Mouse (Mus musculus) forebrain, embryonic 13.5 days (tissue): ENCODE data around the gene Erfe. TPM values are rescaled to one million over a fixed set of nuclear protein-coding genes. Genes with fewer than 3 reads are reported as not detected.
A peak's percentile ranks its signal among the peaks of the same experiment; 100 is the strongest.

Experiments
- ATAC-seq: fragments of 200-750 bp; cut with Nextera tagmentation; 2 replicates; pipeline ENCODE4 v1.8.0; 2017
- H3K27ac ChIP-seq: fragments of 300-500 bp; sonication (generic); 2 replicates; pipeline ENCODE4 v1.5.1; 2015; ENCODE audit warnings: inconsistent platforms, mild to moderate bottlenecking, moderate library complexity
- H3K27me3 ChIP-seq: fragments of 300-500 bp; sonication (generic); 2 replicates; pipeline ENCODE4 v1.6.1; 2015; ENCODE audit warnings: mild to moderate bottlenecking, inconsistent platforms
- H3K36me3 ChIP-seq: fragments of 300-500 bp; sonication (generic); 2 replicates; pipeline ENCODE4 v1.6.1; 2015; ENCODE audit warnings: mild to moderate bottlenecking, inconsistent platforms; ENCODE audit not compliant: poor library complexity, severe bottlenecking
- H3K4me1 ChIP-seq: fragments of 300-500 bp; sonication (generic); 2 replicates; pipeline ENCODE4 v1.6.1; 2015; ENCODE audit warnings: inconsistent platforms
- H3K4me2 ChIP-seq: fragments of 300-500 bp; sonication (generic); 2 replicates; pipeline ENCODE4 v1.6.1; 2015; ENCODE audit warnings: inconsistent platforms, mild to moderate bottlenecking, moderate library complexity
- H3K4me3 ChIP-seq: fragments of 300-500 bp; sonication (generic); 2 replicates; pipeline ENCODE4 v1.5.1; 2015; ENCODE audit warnings: mild to moderate bottlenecking, inconsistent platforms
- H3K9ac ChIP-seq: fragments of 300-500 bp; sonication (generic); 2 replicates; pipeline ENCODE4 v1.6.1; 2015; ENCODE audit warnings: mild to moderate bottlenecking, inconsistent platforms
- H3K9me3 ChIP-seq: fragments of 300-500 bp; sonication (generic); replicated peaks from 2 replicates; pipeline ENCODE4 v1.6.1; 2016; ENCODE audit warnings: inconsistent platforms
- WGBS: fragments of 180-500 bp; shearing (Covaris S2); methylation state at CpG from one replicate; pipeline ENCODE4 v1.1.7; 2015; 5-methylcytosine and 5-hydroxymethylcytosine counted together
- polyA plus RNA-seq: library from polyadenylated mRNA; unstranded; fragments of >200 nt; fragmentation: Nextera tagmentation; extraction: Ambion mirVana; gene quantifications from 2 replicates; pipeline ENCODE4 v1.2.1, GENCODE M21; 2015

The Erfe gene
- polyA plus RNA-seq, 1 experiment from 2014 or later = 0.54 TPM

DNA sequence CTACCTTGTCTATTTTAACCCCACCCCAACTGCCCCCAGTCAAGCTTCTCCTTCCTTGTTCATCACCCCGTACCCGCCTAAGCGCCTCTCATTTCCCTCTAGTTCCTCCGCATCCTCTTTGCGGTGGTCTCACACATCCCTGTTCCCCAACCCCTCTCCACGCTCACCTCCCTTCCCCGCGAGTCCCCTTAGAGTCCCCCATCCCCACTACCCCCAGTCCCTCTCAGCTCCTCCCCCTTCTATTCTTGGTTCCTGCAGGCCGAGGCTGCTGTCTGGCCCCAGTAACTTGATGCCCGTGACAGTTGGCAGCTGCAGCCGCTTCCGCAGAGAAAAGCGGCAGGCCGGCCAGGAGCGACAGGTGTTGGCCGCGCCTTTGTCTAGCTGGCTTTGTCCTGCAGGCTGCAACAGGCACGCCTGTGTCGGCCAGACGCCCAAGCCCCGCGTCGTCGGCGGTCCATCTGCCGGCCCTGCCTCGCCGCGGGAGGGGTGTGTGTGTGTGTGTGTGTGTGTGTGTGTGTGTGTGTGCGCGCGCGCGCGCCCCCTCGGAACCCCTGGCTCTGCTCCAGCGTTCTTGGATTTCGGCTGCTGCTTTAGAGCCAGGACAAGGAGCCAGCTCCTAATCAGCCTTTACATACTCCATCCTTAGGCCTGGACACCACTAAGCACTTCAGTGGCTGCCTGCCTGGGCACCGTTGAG lies 47.8 kb downstream of the Erfe start, which contains the start of gene Hes6:
Hes6 (minus strand) TSS at position 141 of the 697 bp plus-strand sequence.
- peak within 1 kb of the TSS; percentile 95 for H3K9ac ChIP-seq
- H3K4me2 ChIP-seq = peak within 1 kb of the TSS; percentile 92
- peak within 1 kb of the TSS; percentile 84 for H3K4me3 ChIP-seq
- H3K36me3 ChIP-seq = peaks cover 26% of the 10 kb centered on the region
- H3K4me1 ChIP-seq = peaks cover 50% of the 10 kb centered on the region
- no peaks in the 10 kb centered on the region for H3K27me3 ChIP-seq
- under 1% methylated on average over 25 of the region's 39 CpGs for WGBS
- ATAC-seq = peak; percentile 78
- no peaks in the 10 kb centered on the region for H3K9me3 ChIP-seq
- H3K27ac ChIP-seq = peak within 1 kb of the TSS; percentile 99

DNA sequence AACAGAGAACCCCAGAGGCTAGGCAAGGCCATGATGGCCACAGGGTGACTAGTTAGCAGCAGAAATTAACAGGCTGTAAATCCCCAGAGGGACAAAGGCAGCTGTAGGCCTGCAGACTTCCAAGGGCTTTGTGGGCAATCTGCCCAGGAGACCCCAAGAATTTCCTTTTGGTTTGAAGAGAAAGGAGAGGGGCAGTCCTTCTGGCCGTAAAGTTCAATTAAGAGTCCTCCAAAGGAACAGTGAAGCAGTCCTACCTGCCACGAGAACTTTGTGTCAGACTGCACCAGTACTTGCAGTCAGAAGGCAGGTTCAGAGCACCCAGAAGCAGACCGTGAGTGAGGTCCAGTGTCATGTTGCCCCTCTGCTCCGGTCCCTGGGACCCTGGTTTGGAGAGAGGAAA lies 48.7 kb downstream of the Erfe start:
- no peak for ATAC-seq
- no peak overlapping the region; the same call in 1 of the 2 replicates for H3K4me3 ChIP-seq
- H3K4me1 ChIP-seq = peaks cover 50% of the 10 kb centered on the region
- peak overlapping the region; percentile 99 for H3K27ac ChIP-seq
- WGBS = 41% methylated on average over 4 of the region's 4 CpGs
- H3K9ac ChIP-seq = peak overlapping the region; percentile 95; the same call in 1 of the 2 replicates
- H3K27me3 ChIP-seq = no peaks in the 10 kb centered on the region
- peak overlapping the region; percentile 92 for H3K4me2 ChIP-seq
- no peaks in the 10 kb centered on the region for H3K9me3 ChIP-seq
- peaks cover 29% of the 10 kb centered on the region for H3K36me3 ChIP-seq

DNA sequence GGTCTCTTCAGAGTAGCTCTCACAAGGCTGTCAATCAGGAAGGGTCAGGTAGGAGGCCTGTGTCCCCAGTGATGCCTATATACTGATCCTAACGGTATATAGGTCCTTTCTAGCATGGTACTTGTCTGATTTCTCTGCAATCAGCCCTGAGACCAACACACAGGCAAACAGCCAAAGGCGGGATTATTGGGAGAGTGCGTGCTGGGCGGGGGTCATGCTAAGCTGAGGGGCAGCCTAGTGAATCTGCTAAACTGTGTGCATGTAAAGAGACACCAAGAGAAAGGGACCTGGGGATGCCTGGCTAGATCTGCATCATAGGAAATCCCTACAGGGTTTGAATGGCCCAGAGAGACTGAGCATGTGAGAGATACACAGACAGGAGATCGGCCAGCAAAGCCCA lies 49.1 kb downstream of the Erfe start:
- no peaks in the 10 kb centered on the region for H3K27me3 ChIP-seq
- ATAC-seq = no peak
- H3K36me3 ChIP-seq = peaks cover 26% of the 10 kb centered on the region
- peaks cover 50% of the 10 kb centered on the region for H3K4me1 ChIP-seq
- peak overlapping the region; percentile 92 for H3K4me2 ChIP-seq
- H3K9me3 ChIP-seq = no peaks in the 10 kb centered on the region
- 0 out of 2 replicates have a peak overlapping the region, but pooled peaks have one; percentile 95 for H3K9ac ChIP-seq
- WGBS = 46% methylated on average over 5 of the region's 5 CpGs
- H3K4me3 ChIP-seq = no peak overlapping the region
- peak overlapping the region; percentile 99 for H3K27ac ChIP-seq

DNA sequence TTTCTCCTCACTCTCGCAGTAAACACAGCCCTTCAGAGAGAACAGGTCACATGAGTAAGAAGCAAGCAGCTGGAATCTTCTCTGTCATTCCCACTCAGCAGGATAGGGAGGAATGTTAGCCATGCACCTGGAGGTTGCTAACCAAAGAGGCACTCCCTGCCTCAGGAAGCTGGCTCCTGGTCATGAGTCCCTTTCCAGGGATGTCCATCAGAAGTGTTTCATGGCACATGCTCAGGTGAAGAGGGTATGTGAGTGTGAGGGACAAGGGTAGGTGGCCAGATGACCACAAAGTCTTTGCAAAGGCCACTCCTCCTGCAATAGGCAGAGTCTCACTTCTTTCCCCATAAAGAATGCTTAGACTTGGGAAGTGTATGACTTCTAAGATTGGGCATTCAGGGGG lies 51.8 kb downstream of the Erfe start:
- ATAC-seq = no peak
- no peak overlapping the region for H3K4me3 ChIP-seq
- H3K9me3 ChIP-seq = no peaks in the 10 kb centered on the region
- H3K27me3 ChIP-seq = no peaks in the 10 kb centered on the region
- no peak overlapping the region for H3K9ac ChIP-seq
- H3K4me2 ChIP-seq = no peak overlapping the region
- WGBS = 85% methylated on average over 1 of the region's 1 CpGs
- H3K36me3 ChIP-seq = peaks cover 11% of the 10 kb centered on the region
- peaks cover 29% of the 10 kb centered on the region for H3K4me1 ChIP-seq
- no peak overlapping the region; the same call in 1 of the 2 replicates for H3K27ac ChIP-seq

DNA sequence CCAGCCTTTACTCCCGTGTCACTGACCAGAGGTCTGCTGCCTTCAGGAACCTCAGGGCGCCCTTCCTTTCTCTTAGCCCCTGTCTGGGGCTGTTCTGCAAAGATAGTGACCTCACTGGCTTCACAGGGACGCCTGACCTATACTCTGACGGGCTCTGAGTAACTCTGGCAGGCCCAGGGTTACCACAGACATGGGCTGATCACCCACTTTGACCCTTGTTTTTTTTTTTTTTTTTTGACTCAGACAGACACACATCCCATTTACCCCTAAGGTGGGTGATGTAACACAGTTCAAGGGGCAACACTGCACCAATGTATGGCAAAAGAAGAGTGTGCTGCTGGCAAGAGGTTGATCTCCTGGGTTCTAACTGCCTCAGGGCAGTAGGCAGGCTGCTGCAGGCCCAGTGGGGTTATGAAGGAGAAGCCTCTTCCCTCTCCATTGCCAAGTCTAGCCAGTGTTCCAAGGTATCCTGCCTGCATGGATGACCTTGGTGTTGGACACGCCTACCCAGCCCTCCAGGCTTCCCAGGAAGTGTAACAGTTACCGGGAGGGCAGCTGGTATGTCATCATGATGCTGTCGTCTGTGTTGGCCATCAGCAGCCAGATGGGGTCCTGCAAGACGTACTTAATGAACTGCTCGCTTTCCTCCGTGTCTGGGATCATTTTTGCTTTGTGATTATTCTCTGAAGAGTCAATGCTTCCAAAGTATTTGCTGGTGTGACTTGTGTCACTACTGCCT lies 53.8 kb downstream of the Erfe start:
- WGBS = 71% methylated on average over 10 of the region's 10 CpGs
- H3K4me3 ChIP-seq = no peak overlapping the region
- no peak overlapping the region for H3K27ac ChIP-seq
- H3K27me3 ChIP-seq = no peaks in the 10 kb centered on the region
- no peak overlapping the region for H3K4me2 ChIP-seq
- no peaks in the 10 kb centered on the region for H3K9me3 ChIP-seq
- no peak for ATAC-seq
- peaks cover 14% of the 10 kb centered on the region for H3K36me3 ChIP-seq
- H3K4me1 ChIP-seq = peaks cover 13% of the 10 kb centered on the region
- H3K9ac ChIP-seq = no peak overlapping the region

DNA sequence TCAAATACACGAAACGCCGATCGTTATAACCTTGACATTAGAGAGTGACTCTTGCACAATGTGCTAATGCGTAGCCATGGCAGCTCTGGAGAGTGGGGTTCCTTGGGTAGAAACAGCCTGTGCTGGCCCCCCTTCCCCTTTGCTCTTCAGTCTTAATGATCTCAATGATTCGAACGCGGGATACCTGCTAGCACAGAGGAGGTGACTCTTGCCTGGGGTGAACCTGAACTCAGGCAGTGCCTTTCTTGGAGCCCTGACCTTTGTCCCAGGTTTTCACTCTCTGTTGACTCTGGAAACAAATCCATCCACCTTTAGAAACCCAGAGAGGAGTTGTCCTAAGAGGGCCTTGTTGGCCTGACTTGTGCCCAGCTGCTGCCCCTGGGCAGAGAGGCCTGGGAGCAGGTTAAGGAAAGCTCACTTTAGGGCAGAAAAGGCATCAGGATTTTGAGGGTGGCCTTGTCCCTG lies 54.4 kb downstream of the Erfe start:
- Histone ChIP-seq H3K27me3 (no peaks in the 10 kb centered on the region), H3K9me3 (no peaks in the 10 kb centered on the region), H3K36me3 (peaks cover 14% of the 10 kb centered on the region), H3K9ac (no peak overlapping the region), H3K4me2 (no peak overlapping the region), H3K4me3 (no peak overlapping the region), H3K27ac (no peak overlapping the region), H3K4me1 (peaks cover 7% of the 10 kb centered on the region; the same call in 1 of the 2 replicates)
- 85% methylated on average over 8 of the region's 8 CpGs for WGBS
- ATAC-seq = no peak

Other genes with a start within 250 kb of the Erfe start
- 0.11 and 0.12 TPM in 2 replicates for gene Rbm44, start 221.3 kb upstream of the Erfe start, polyA plus RNA-seq
- 0.31 and 0.59 TPM in 2 replicates for gene Ramp1, start 186.6 kb upstream of the Erfe start, polyA plus RNA-seq
- gene Ube2f, start 116.1 kb upstream of the Erfe start, polyA plus RNA-seq = 81.3 and 82.6 TPM in 2 replicates
- gene Scly, start 68.1 kb upstream of the Erfe start, polyA plus RNA-seq = 10.0 and 10.9 TPM in 2 replicates
- 0.05 TPM in 1 of 2 replicates, not detected in the other for gene Espnl, start 44.4 kb upstream of the Erfe start, polyA plus RNA-seq
- 0.05 TPM in 1 of 2 replicates, not detected in the other for gene Klhl30, start 15.4 kb upstream of the Erfe start, polyA plus RNA-seq
- gene Ilkap, start 32.4 kb downstream of the Erfe start, polyA plus RNA-seq = 162 and 181 TPM in 2 replicates
- 314 and 322 TPM in 2 replicates for gene Hes6, start 47.6 kb downstream of the Erfe start, polyA plus RNA-seq
- 2.6 and 3.8 TPM in 2 replicates for gene Per2, start 92.9 kb downstream of the Erfe start, polyA plus RNA-seq
- 9.9 and 11.2 TPM in 2 replicates for gene Traf3ip1, start 128.2 kb downstream of the Erfe start, polyA plus RNA-seq
- 11.0 and 12.0 TPM in 2 replicates for gene Asb1, start 174.1 kb downstream of the Erfe start, polyA plus RNA-seq